Mouse (Mus musculus) heart, adult 2 months (tissue): ENCODE data around the gene Farsb.

ENCODE experiments used
- CTCF ChIP-seq: fragments of 200-600 bp; IDR thresholded peaks from 2 replicates; pipeline ENCODE4 v1.8.1; 2022; ENCODE audit warnings: antibody characterized with exemption, mild to moderate bottlenecking, moderate library complexity
- EP300 ChIP-seq: fragments of 200-500 bp; IDR thresholded peaks from 2 replicates; pipeline ENCODE4 v1.6.1; 2011; ENCODE audit warnings: low read depth, low read length, control low read depth; ENCODE audit not compliant: insufficient read depth
- POLR2A ChIP-seq: fragments of 200-500 bp; IDR thresholded peaks from 2 replicates; pipeline ENCODE4 v1.6.1; 2011; ENCODE audit warnings: mild to moderate bottlenecking, low read depth, low read length, control low read depth; ENCODE audit not compliant: insufficient read depth

DNA sequence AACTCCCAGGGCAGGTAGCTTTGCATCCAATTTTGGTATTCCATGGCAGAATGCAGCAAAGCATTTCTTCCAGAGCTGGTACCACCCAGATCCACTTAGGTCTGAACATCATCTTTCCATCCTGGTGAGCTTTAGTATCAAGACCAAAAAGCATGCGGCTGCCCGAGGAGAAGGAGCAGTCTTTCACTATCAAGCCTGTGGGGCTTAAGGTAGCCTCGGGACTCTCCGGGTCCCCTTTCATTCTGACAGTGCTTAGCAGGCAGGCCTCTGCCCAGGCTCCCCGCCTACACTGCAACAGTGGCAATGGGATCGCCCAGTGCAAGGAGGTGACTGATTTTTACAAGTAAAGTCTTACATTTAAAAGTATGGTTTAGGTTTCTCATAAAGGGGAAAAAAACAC, 36.2 kb downstream of the Farsb start:
- TF ChIP-seq CTCF (no peak), EP300 (no peak), POLR2A (no peak)
